Mouse (Mus musculus): ENCODE measurements around the gene Camta1.
A peak's percentile ranks its signal among the peaks of the same experiment; 100 is the strongest.

DNA sequence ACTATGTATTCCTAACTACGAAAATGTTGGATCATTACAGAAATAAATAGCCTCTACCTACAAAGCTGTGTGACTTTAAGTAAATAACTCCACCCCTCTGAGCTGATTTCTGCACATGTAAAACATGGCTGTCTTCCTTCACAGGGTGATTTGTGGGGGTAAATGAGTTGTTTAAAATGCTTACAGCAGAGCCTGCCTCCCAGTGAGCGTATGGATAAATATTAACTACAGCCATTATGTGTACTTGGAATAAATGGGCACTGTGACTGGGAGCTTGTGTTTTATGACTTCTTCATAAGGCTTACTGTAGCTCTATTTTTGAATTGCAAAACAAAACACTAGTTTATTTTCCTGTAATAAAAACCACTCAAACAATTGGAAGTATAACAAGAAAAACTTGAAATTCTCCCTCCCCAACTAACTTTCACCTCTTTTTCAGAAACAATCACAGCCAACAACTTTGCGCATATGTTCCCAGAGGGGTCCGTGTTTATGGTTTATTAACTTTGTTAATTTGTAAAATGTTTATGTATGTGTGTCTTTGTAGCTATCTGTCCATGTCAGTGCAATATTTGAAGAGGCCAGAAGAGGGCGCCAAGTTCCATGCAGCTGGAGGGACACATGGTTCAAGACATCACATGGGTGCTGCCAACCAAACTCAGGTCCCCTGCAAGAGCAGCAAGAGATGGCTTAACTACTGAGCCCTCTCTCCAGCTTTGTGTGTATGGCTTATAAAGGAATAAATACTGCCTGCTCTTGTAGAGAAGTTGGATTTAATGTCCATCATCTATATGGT, 363.0 kb downstream of the Camta1 start:
- peak; percentile 47 for TF ChIP-seq CTCF (IDR thresholded peaks at IDR 0.05; ENCODE audit: low read depth)
- TF ChIP-seq EP300 (IDR thresholded peaks at IDR 0.05; ENCODE audit: low read depth) = no peak
